13 mouse cellular contexts compared by ENCODE assay signal in the genomic region with DNA sequence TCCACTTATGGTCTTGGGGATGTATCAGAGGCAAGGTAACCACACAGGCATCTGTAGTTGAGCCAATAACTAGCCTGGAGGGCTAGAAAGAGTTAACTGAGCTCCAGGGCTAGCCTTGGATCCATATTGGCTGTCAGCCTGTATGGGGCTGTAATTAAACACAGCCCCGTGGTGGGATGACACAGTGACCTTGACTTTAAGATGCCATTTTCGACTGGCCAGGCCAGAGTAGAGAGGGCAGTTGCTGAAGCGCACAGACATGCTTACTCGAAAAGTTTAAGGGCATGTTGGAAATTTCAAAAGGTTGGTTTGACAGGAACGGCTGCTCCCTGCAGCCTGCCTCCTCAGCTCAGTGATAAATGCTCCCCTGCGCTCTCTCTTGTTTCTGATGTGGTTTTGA. TPM values are rescaled to one million over a fixed set of nuclear protein-coding genes. Genes with fewer than 3 reads are reported as not detected.
A peak's percentile ranks its signal among the peaks of the same experiment; 100 is the strongest.
DNase-seq lines count a peak whose midpoint lies in the region; ATAC-seq and TF ChIP-seq lines count a peak whose summit lies in the region.
"Had no signal": no experiment of that assay in that cellular context is flagged by ENCODE, and none has a peak within 500 bp of the region (broad histone marks: within the 10 kb centered on the region; RNA-seq: fewer than 3 reads in every experiment).

No protein-coding gene starts in this region.

- no peak for TF ChIP-seq CTCF in left cerebral cortex, adult 2 months (IDR thresholded peaks at IDR 0.05)
- no peak for TF ChIP-seq CTCF in olfactory bulb, adult 2 months (IDR thresholded peaks at IDR 0.05; ENCODE audit: insufficient read depth, low read depth, low read length)

- ATAC-seq in forebrain, embryonic 16.5 days = no peak

- 45% methylated on average over 6 of the region's 6 CpGs for WGBS in forebrain, embryonic 16.5 days
- 33% methylated on average over 6 of the region's 6 CpGs for WGBS in olfactory bulb, adult 2 months

- no peaks in the 10 kb centered on the region for H3K9me3 ChIP-seq in forebrain, embryonic 16.5 days (ENCODE audit: control insufficient read depth, low read length)

- H3K36me3 ChIP-seq in forebrain, embryonic 16.5 days (ENCODE audit: control insufficient read depth, insufficient read depth) = peaks cover 15% of the 10 kb centered on the region

- intact Hi-C loops in left cerebral cortex, adult 2 months (cut with DNase I) = loop anchor here (10.0 kb wide), 3 partner anchors 289 to 549 kb away; no protein-coding TSS in a partner anchor
- intact Hi-C loops in left cerebral cortex, postnatal 36 days (cut with DNase I) = loop anchor here (10.0 kb wide), 2 partner anchors 1219 to 1989 kb away; no protein-coding TSS in a partner anchor
- intact Hi-C loops in gastrocnemius, postnatal 36 days (cut with DNase I) = loop anchor here (10.0 kb wide), 1 partner anchor 1219 kb away; no protein-coding TSS in a partner anchor

- peak overlapping the region; percentile 58 for H3K4me2 ChIP-seq in forebrain, embryonic 16.5 days (ENCODE audit: low read length)

- DNase-seq in adrenal gland, adult (ENCODE audit: inconsistent age in 2 of 2, low spot score in 1 of 2) = peak; percentile 58 to 78
- DNase-seq in adrenal gland, postnatal 4 days (ENCODE audit: low spot score in 2 of 2) = no peak
- no peak for DNase-seq in left cerebral cortex, adult 2 months (ENCODE audit: extremely low spot score in 1 of 2, low spot score in 2 of 2)
- no peak for DNase-seq in left cerebral cortex, postnatal 36 days (ENCODE audit: low spot score in 2 of 2)
- no peak for DNase-seq in ovary, adult 18-20 months (ENCODE audit: low spot score)
- no peak for DNase-seq in gastrocnemius, postnatal 36 days
- DNase-seq: cerebellum, adult 18-20 months; gastrocnemius, postnatal 10 days; kidney, postnatal 25 days; thymus, adult 2 months had no signal

- H3K4me1 ChIP-seq in forebrain, embryonic 16.5 days (replicated peaks; ENCODE audit: control insufficient read depth, insufficient read depth, low read length) = peaks cover 71% of the 10 kb centered on the region
- H3K4me1 ChIP-seq in olfactory bulb, adult 2 months (ENCODE audit: control insufficient read depth, insufficient read depth, low read length) = peaks cover 7% of the 10 kb centered on the region; the same call in 1 of the 2 replicates

- H3K27me3 ChIP-seq in forebrain, embryonic 16.5 days (replicated peaks; ENCODE audit: control insufficient read depth, insufficient read depth, low read length) = no peaks in the 10 kb centered on the region

- no peak for TF ChIP-seq POLR2A in olfactory bulb, adult 2 months (IDR thresholded peaks at IDR 0.05; ENCODE audit: insufficient read depth, low read depth, low read length)

- H3K4me3 ChIP-seq in left cerebral cortex, adult 2 months = peak overlapping the region; percentile 29
- peak overlapping the region; percentile 26 for H3K4me3 ChIP-seq in forebrain, embryonic 16.5 days (replicated peaks; ENCODE audit: low read length)
- H3K4me3 ChIP-seq in olfactory bulb, adult 2 months (ENCODE audit: insufficient read depth, low read depth, low read length) = peak overlapping the region; percentile 14; the same call in 1 of the 2 replicates

- H3K27ac ChIP-seq in left cerebral cortex, adult 2 months = peak overlapping the region; percentile 83
- peak overlapping the region; percentile 86 for H3K27ac ChIP-seq in forebrain, embryonic 16.5 days (ENCODE audit: low read length)
- H3K27ac ChIP-seq in olfactory bulb, adult 2 months (ENCODE audit: insufficient read depth, low read depth, low read length) = peak overlapping the region; percentile 90

- peak overlapping the region; percentile 58 for H3K9ac ChIP-seq in forebrain, embryonic 16.5 days (replicated peaks; ENCODE audit: low read depth, low read length)

RNA-seq across cellular contexts. Expression of gene Bcl11a, which starts 8.1 kb away (rescaled TPM):
- 1 to 10 TPM; 5.9 to 7.8 TPM for total RNA-seq in adrenal gland, postnatal 4 days (2021)
- total RNA-seq in left cerebral cortex, adult 2 months (2021) = 100 to 1,000 TPM; 101 to 103 TPM
- 100 to 1,000 TPM; 100 to 116 TPM for total RNA-seq in left cerebral cortex, postnatal 36 days (2021)
- 236 and 244 TPM in 2 replicates for polyA plus RNA-seq in forebrain, embryonic 16.5 days (2015; fragmentation: Nextera tagmentation; extraction: Ambion mirVana)
- polyA plus RNA-seq in olfactory bulb, adult 2 months (2012; ENCODE audit: insufficient read depth, insufficient read length, low replicate concordance, missing spikeins) = 89.4 TPM in 1 of 2 replicates, not detected in the other
- total RNA-seq in gastrocnemius, postnatal 36 days (2021) = under 1 TPM; 0.05 to 0.07 TPM

RNA-seq across cellular contexts. Expression of gene A830031A19Rik, which starts 11.1 kb away (rescaled TPM):
- total RNA-seq in adrenal gland, postnatal 4 days (2021) = not detected
- 1 to 10 TPM in 1 of 2 experiments, under 1 TPM in 1; 0.82 to 1.4 TPM for total RNA-seq in left cerebral cortex, adult 2 months (2021)
- 1 to 10 TPM; 1.3 to 1.5 TPM for total RNA-seq in left cerebral cortex, postnatal 36 days (2021)
- not detected in 2 replicates for polyA plus RNA-seq in forebrain, embryonic 16.5 days (2015; fragmentation: Nextera tagmentation; extraction: Ambion mirVana)
- polyA plus RNA-seq in olfactory bulb, adult 2 months (2012; ENCODE audit: insufficient read depth, insufficient read length, low replicate concordance, missing spikeins) = not detected in 2 replicates
- total RNA-seq in gastrocnemius, postnatal 36 days (2021) = not detected
- total RNA-seq: gastrocnemius, postnatal 10 days had no signal
- polyA plus RNA-seq: lung, embryonic 16.5 days; thymus, adult 2 months had no signal

Comparison
In these comparisons a context has a peak if more than half of its experiments do, and no peak if none do; other contexts are left out.
1. DNase-seq: peak in adrenal gland, adult (2 of 2); none in adrenal gland, postnatal 4 days (0 of 2), left cerebral cortex, adult 2 months (0 of 2), left cerebral cortex, postnatal 36 days (0 of 2), ovary, adult 18-20 months (single experiment) and gastrocnemius, postnatal 36 days (0 of 2).
2. RNA of gene Bcl11a, which starts 8.1 kb away (total RNA-seq): 100 to 116 TPM in left cerebral cortex, postnatal 36 days and 101 to 103 TPM in left cerebral cortex, adult 2 months; 5.9 to 7.8 TPM in adrenal gland, postnatal 4 days and 0.05 to 0.07 TPM in gastrocnemius, postnatal 36 days; every median in the first group is over 10 times any median in the second.
3. Peak in every context shown above with its lines, with median percentiles within 50 percentile points of each other: H3K27ac ChIP-seq and H3K4me3 ChIP-seq.